Mouse (Mus musculus): ENCODE results near the gene Flii. TPM values are rescaled to one million over a fixed set of nuclear protein-coding genes. Genes with fewer than 3 reads are reported as not detected.
A peak's percentile ranks its signal among the peaks of the same experiment; 100 is the strongest.

Gene Flii
- polyA plus RNA-seq, 1 experiment from 2014 or later: 68.3 TPM

GRCm38 (mm10) chr11:60737450-60737849 lies 10.4 kb upstream of the Flii start:
- H3K36me3 ChIP-seq: peaks cover 43% of the 10 kb centered on the region

GRCm38 (mm10) chr11:60736491-60736890 lies 9.4 kb upstream of the Flii start:
- Histone ChIP-seq H3K27me3 (replicated peaks) (no peaks in the 10 kb centered on the region), H3K9ac (replicated peaks) (no peak overlapping the region), H3K36me3 (peaks cover 43% of the 10 kb centered on the region), H3K4me1 (peaks cover 3% of the 10 kb centered on the region), H3K4me3 (replicated peaks) (no peak overlapping the region), H3K4me2 (no peak overlapping the region), H3K27ac (replicated peaks) (no peak overlapping the region), H3K9me3 (replicated peaks) (no peaks in the 10 kb centered on the region)
- ATAC-seq (ENCODE audit: low FRiP score): no peak
- WGBS: 83% methylated on average over 3 of the region's 3 CpGs

More at GRCm38 (mm10) chr11:60737450-60737849, 10.4 kb upstream of the Flii start:
- no peaks in the 10 kb centered on the region for H3K9me3 ChIP-seq (replicated peaks)
- no peaks in the 10 kb centered on the region for H3K27me3 ChIP-seq (replicated peaks)
- no peaks in the 10 kb centered on the region; the same call in 1 of the 2 replicates for H3K4me1 ChIP-seq
- no peak for ATAC-seq (ENCODE audit: low FRiP score)
- H3K4me2 ChIP-seq: no peak overlapping the region
- no peak overlapping the region for H3K9ac ChIP-seq (replicated peaks)
- no peak overlapping the region for H3K4me3 ChIP-seq (replicated peaks)
- H3K27ac ChIP-seq (replicated peaks): no peak overlapping the region

- H3K36me3 ChIP-seq: peaks cover 45% of the 10 kb centered on the region
Measured at GRCm38 (mm10) chr11:60735191-60735590, 8.1 kb upstream of the Flii start.

GRCm38 (mm10) chr11:60734206-60734605 lies 7.1 kb upstream of the Flii start:
- Histone ChIP-seq H3K9ac (replicated peaks) (no peak overlapping the region), H3K4me3 (replicated peaks) (no peak overlapping the region)

More at GRCm38 (mm10) chr11:60735191-60735590, 8.1 kb upstream of the Flii start:
- 76% methylated on average over 5 of the region's 5 CpGs for WGBS
- Histone ChIP-seq H3K9ac (replicated peaks) (no peak overlapping the region), H3K4me3 (replicated peaks) (no peak overlapping the region), H3K27me3 (replicated peaks) (no peaks in the 10 kb centered on the region), H3K9me3 (replicated peaks) (no peaks in the 10 kb centered on the region), H3K27ac (replicated peaks) (no peak overlapping the region), H3K4me2 (no peak overlapping the region), H3K4me1 (peaks cover 3% of the 10 kb centered on the region)
- no peak for ATAC-seq (ENCODE audit: low FRiP score)

GRCm38 (mm10) chr11:60731251-60731650 lies 4.2 kb upstream of the Flii start:
- Histone ChIP-seq H3K4me3 (replicated peaks) (no peak overlapping the region), H3K27ac (replicated peaks) (no peak overlapping the region), H3K4me1 (peaks cover 31% of the 10 kb centered on the region), H3K27me3 (replicated peaks) (no peaks in the 10 kb centered on the region), H3K36me3 (peaks cover 34% of the 10 kb centered on the region), H3K9ac (replicated peaks) (no peak overlapping the region), H3K9me3 (replicated peaks) (no peaks in the 10 kb centered on the region), H3K4me2 (no peak overlapping the region)
- 94% methylated on average over 14 of the region's 14 CpGs for WGBS
- ATAC-seq (ENCODE audit: low FRiP score): no peak

More at GRCm38 (mm10) chr11:60734206-60734605, 7.1 kb upstream of the Flii start:
- Histone ChIP-seq H3K36me3 (peaks cover 35% of the 10 kb centered on the region), H3K4me1 (peaks cover 11% of the 10 kb centered on the region), H3K27ac (replicated peaks) (no peak overlapping the region), H3K4me2 (no peak overlapping the region), H3K9me3 (replicated peaks) (no peaks in the 10 kb centered on the region), H3K27me3 (replicated peaks) (no peaks in the 10 kb centered on the region)
- no peak for ATAC-seq (ENCODE audit: low FRiP score)
- 86% methylated on average over 2 of the region's 2 CpGs for WGBS

- Histone ChIP-seq H3K4me1 (peaks cover 39% of the 10 kb centered on the region), H3K36me3 (peaks cover 34% of the 10 kb centered on the region), H3K9ac (replicated peaks) (0 out of 2 replicates have a peak overlapping the region, but pooled peaks have one; percentile 2), H3K4me3 (replicated peaks) (no peak overlapping the region), H3K9me3 (replicated peaks) (no peaks in the 10 kb centered on the region), H3K4me2 (no peak overlapping the region), H3K27ac (replicated peaks) (no peak overlapping the region), H3K27me3 (replicated peaks) (no peaks in the 10 kb centered on the region)
- 85% methylated on average over 9 of the region's 9 CpGs for WGBS
- no peak for ATAC-seq (ENCODE audit: low FRiP score)
Measured at GRCm38 (mm10) chr11:60730169-60730568, 3.1 kb upstream of the Flii start.

GRCm38 (mm10) chr11:60729217-60729641 lies 2.2 kb upstream of the Flii start:
- WGBS: 83% methylated on average over 6 of the region's 6 CpGs
- peaks cover 42% of the 10 kb centered on the region for H3K36me3 ChIP-seq
- no peak overlapping the region for H3K27ac ChIP-seq (replicated peaks)
- H3K27me3 ChIP-seq (replicated peaks): no peaks in the 10 kb centered on the region
- H3K9ac ChIP-seq (replicated peaks): 0 out of 2 replicates have a peak overlapping the region, but pooled peaks have one; percentile 2
- peak overlapping the region; percentile 85 for H3K4me3 ChIP-seq (replicated peaks)
- H3K4me1 ChIP-seq: peaks cover 41% of the 10 kb centered on the region
- no peaks in the 10 kb centered on the region for H3K9me3 ChIP-seq (replicated peaks)
- peak overlapping the region; percentile 85 for H3K4me2 ChIP-seq
- ATAC-seq (ENCODE audit: low FRiP score): no peak

GRCm38 (mm10) chr11:60728260-60728761 lies 1.2 kb upstream of the Flii start, which contains the start of gene Mief2:
Gene Mief2, plus strand, starts transcription at chr11:60728398.
- peak; percentile 96 for ATAC-seq (ENCODE audit: low FRiP score)
- under 1% methylated on average over 44 of the region's 44 CpGs for WGBS

GRCm38 (mm10) chr11:60727392-60728140 lies 503 bp upstream of the Flii start:
- Histone ChIP-seq H3K9ac (replicated peaks) (peak overlapping the region; percentile 82), H3K27me3 (replicated peaks) (no peaks in the 10 kb centered on the region), H3K4me3 (replicated peaks) (peak overlapping the region; percentile 85), H3K9me3 (replicated peaks) (no peaks in the 10 kb centered on the region), H3K4me2 (peak overlapping the region; percentile 85), H3K27ac (replicated peaks) (peak overlapping the region; percentile 92), H3K36me3 (peaks cover 48% of the 10 kb centered on the region), H3K4me1 (peaks cover 41% of the 10 kb centered on the region)
- ATAC-seq (ENCODE audit: low FRiP score): no peak
- 6% methylated on average over 12 of the region's 12 CpGs for WGBS

More at GRCm38 (mm10) chr11:60728260-60728761, 1.2 kb upstream of the Flii start, which contains the start of gene Mief2:
- peak within 1 kb of the TSS; percentile 85 for H3K4me3 ChIP-seq (replicated peaks)
- no peaks in the 10 kb centered on the region for H3K27me3 ChIP-seq (replicated peaks)
- H3K36me3 ChIP-seq: peaks cover 47% of the 10 kb centered on the region
- peak within 1 kb of the TSS; percentile 92 for H3K27ac ChIP-seq (replicated peaks)
- no peaks in the 10 kb centered on the region for H3K9me3 ChIP-seq (replicated peaks)
- H3K4me1 ChIP-seq: peaks cover 41% of the 10 kb centered on the region
- peak within 1 kb of the TSS; percentile 84 for H3K9ac ChIP-seq (replicated peaks)
- H3K4me2 ChIP-seq: peak within 1 kb of the TSS; percentile 85

GRCm38 (mm10) chr11:60719263-60719662 lies 7.8 kb downstream of the Flii start:
- no peak overlapping the region for H3K9ac ChIP-seq (replicated peaks)
- no peak overlapping the region for H3K4me3 ChIP-seq (replicated peaks)
- ATAC-seq (ENCODE audit: low FRiP score): no peak
- no peak overlapping the region for H3K4me2 ChIP-seq
- WGBS: 93% methylated on average over 5 of the region's 5 CpGs
- peaks cover 98% of the 10 kb centered on the region for H3K36me3 ChIP-seq
- H3K9me3 ChIP-seq (replicated peaks): no peaks in the 10 kb centered on the region
- H3K27me3 ChIP-seq (replicated peaks): no peaks in the 10 kb centered on the region
- no peak overlapping the region for H3K27ac ChIP-seq (replicated peaks)
- H3K4me1 ChIP-seq: no peaks in the 10 kb centered on the region

- ATAC-seq (ENCODE audit: low FRiP score): no peak
- WGBS: 93% methylated on average over 5 of the region's 5 CpGs
Measured at GRCm38 (mm10) chr11:60715833-60716232, 11.2 kb downstream of the Flii start.

More at GRCm38 (mm10) chr11:60715833-60716232, 11.2 kb downstream of the Flii start:
- no peak overlapping the region for H3K4me3 ChIP-seq (replicated peaks)
- no peak overlapping the region for H3K27ac ChIP-seq (replicated peaks)
- no peak overlapping the region for H3K9ac ChIP-seq (replicated peaks)
- H3K4me2 ChIP-seq: no peak overlapping the region
- no peaks in the 10 kb centered on the region for H3K27me3 ChIP-seq (replicated peaks)
- H3K36me3 ChIP-seq: peaks cover 98% of the 10 kb centered on the region
- H3K9me3 ChIP-seq (replicated peaks): no peaks in the 10 kb centered on the region
- no peaks in the 10 kb centered on the region for H3K4me1 ChIP-seq

Measured in neural tube, embryonic 15.5 days (tissue).